ENCODE assay signal across 29 mouse cellular contexts in genomic region chr1:193875287-193875686, GRCm38 (mm10).
"Had no signal": no experiment of that assay in that cellular context is flagged by ENCODE, and none has a peak within 500 bp of the region (broad histone marks: within the 10 kb centered on the region; RNA-seq: fewer than 3 reads in every experiment).

No protein-coding gene starts in this region.

- H3K4me3 ChIP-seq: limb, embryonic 10.5 days; limb, embryonic 12.5 days; limb, embryonic 13.5 days; limb, embryonic 15.5 days; liver, embryonic 12.5 days; liver, embryonic 13.5 days; liver, embryonic 15.5 days; lung, embryonic 15.5 days; megakaryocyte, embryonic 14.5 days; midbrain, embryonic 10.5 days; midbrain, embryonic 12.5 days; midbrain, embryonic 13.5 days; midbrain, embryonic 15.5 days; myocyte had no signal

- H3K27ac ChIP-seq: limb, embryonic 10.5 days; limb, embryonic 12.5 days; limb, embryonic 13.5 days; limb, embryonic 15.5 days; liver, embryonic 12.5 days; liver, embryonic 13.5 days; liver, embryonic 14.5 days; liver, embryonic 15.5 days; lung, embryonic 15.5 days; macrophage; midbrain, embryonic 10.5 days; midbrain, embryonic 12.5 days; midbrain, embryonic 13.5 days; midbrain, embryonic 15.5 days had no signal

- H3K9me3 ChIP-seq: limb, embryonic 10.5 days; limb, embryonic 12.5 days; limb, embryonic 13.5 days; limb, embryonic 15.5 days; liver, embryonic 12.5 days; liver, embryonic 13.5 days; liver, embryonic 15.5 days; lung, embryonic 15.5 days; megakaryocyte, embryonic 14.5 days; midbrain, embryonic 10.5 days; midbrain, embryonic 12.5 days; midbrain, embryonic 13.5 days; midbrain, embryonic 15.5 days had no signal

- H3K36me3 ChIP-seq: limb, embryonic 10.5 days; limb, embryonic 12.5 days; limb, embryonic 13.5 days; limb, embryonic 15.5 days; liver, embryonic 12.5 days; liver, embryonic 13.5 days; liver, embryonic 15.5 days; lung, embryonic 15.5 days; midbrain, embryonic 10.5 days; midbrain, embryonic 12.5 days; midbrain, embryonic 13.5 days; midbrain, embryonic 15.5 days had no signal

- H3K27me3 ChIP-seq: limb, embryonic 12.5 days; limb, embryonic 13.5 days; limb, embryonic 15.5 days; liver, embryonic 12.5 days; liver, embryonic 13.5 days; liver, embryonic 15.5 days; lung, embryonic 15.5 days; megakaryocyte, embryonic 14.5 days; midbrain, embryonic 12.5 days; midbrain, embryonic 13.5 days; midbrain, embryonic 15.5 days had no signal

- H3K4me1 ChIP-seq: limb, embryonic 10.5 days; limb, embryonic 12.5 days; limb, embryonic 13.5 days; limb, embryonic 15.5 days; liver, embryonic 12.5 days; liver, embryonic 13.5 days; liver, embryonic 15.5 days; lung, embryonic 15.5 days; midbrain, embryonic 10.5 days; midbrain, embryonic 12.5 days; midbrain, embryonic 13.5 days; midbrain, embryonic 15.5 days had no signal

- DNase-seq: left cerebral cortex, postnatal 4 days; liver; liver, embryonic 13.5 days; liver, postnatal 0 days; lung, adult 18-20 months; lung, adult 2 months; lung, postnatal 14 days; lung, postnatal 36 days; lung, postnatal 4 days; midbrain, embryonic 14.5 days had no signal

- H3K9ac ChIP-seq: limb, embryonic 12.5 days; limb, embryonic 13.5 days; limb, embryonic 15.5 days; liver, embryonic 12.5 days; liver, embryonic 13.5 days; liver, embryonic 14.5 days; liver, embryonic 15.5 days; liver, postnatal 0 days; lung, embryonic 14.5 days; lung, embryonic 15.5 days; midbrain, embryonic 12.5 days; midbrain, embryonic 13.5 days; midbrain, embryonic 15.5 days had no signal

- ATAC-seq: liver, embryonic 12.5 days; liver, postnatal 0 days; midbrain, embryonic 13.5 days; midbrain, embryonic 15.5 days; midbrain, embryonic 16.5 days had no signal

- H3K4me2 ChIP-seq: limb, embryonic 12.5 days; limb, embryonic 13.5 days; limb, embryonic 15.5 days; liver, embryonic 11.5 days; liver, embryonic 12.5 days; liver, embryonic 13.5 days; liver, embryonic 15.5 days; lung, embryonic 14.5 days; lung, embryonic 15.5 days; midbrain, embryonic 11.5 days; midbrain, embryonic 12.5 days; midbrain, embryonic 13.5 days; midbrain, embryonic 15.5 days had no signal
